Mouse (Mus musculus): ENCODE data around the gene Cox4i1.

GRCm38 (mm10) chr8:120627298-120627697, 40.7 kb upstream of the Cox4i1 start:
- TF ChIP-seq CTCF (IDR thresholded peaks at IDR 0.05; ENCODE audit: borderline replicate concordance, extremely low read depth, insufficient read depth, insufficient read length) (no peak), POLR2A (IDR thresholded peaks at IDR 0.05; ENCODE audit: borderline replicate concordance, extremely low read depth, insufficient read depth, insufficient read length, poor library complexity, severe bottlenecking) (no peak)

Measured in brain, embryonic 14.5 days (tissue).